ENCODE assay signal across 9 mouse cellular contexts in the genomic region with DNA sequence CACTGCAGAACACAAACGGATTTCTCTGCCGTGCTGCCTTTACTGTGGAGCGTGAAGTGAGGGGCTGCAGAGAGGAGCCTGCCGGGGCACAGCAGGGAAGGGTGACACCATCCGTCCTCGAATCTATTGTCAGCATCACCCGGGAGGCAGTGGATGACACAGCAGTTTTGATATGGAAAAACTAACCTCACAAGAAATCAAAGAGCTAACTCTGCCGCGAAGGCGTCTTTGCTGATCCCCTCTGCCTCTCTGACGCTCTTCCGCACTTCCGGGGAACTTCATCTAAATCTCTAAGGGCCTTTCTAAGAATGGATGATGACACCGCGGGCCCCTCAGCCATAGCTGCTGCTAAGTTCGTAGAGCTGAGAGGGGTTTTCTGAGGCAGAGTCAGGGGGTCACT. TPM values are rescaled to one million over a fixed set of nuclear protein-coding genes. Genes with fewer than 3 reads are reported as not detected.
DNase-seq lines count a peak whose midpoint lies in the region; ATAC-seq lines count a peak whose summit lies in the region.
"Had no signal": no experiment of that assay in that cellular context is flagged by ENCODE, and none has a peak within 500 bp of the region (broad histone marks: within the 10 kb centered on the region; RNA-seq: fewer than 3 reads in every experiment).

No protein-coding gene starts in this region.

- peak; percentile 19 for ATAC-seq in activated CD4-positive, CD25-positive, alpha-beta regulatory T cell, adult 4 months
- ATAC-seq in intestine, embryonic 15.5 days, result no peak
- ATAC-seq in neural tube, embryonic 13.5 days (ENCODE audit: low read depth), result no peak

- DNase-seq in heart, embryonic 10.5 days (ENCODE audit: low spot score), result peak; percentile 68
- DNase-seq in heart, adult 9 months (ENCODE audit: low spot score in 2 of 2), result no peak
- DNase-seq in layer of hippocampus, adult 9-11 months, result no peak
- DNase-seq in urinary bladder, postnatal 4 days (ENCODE audit: low spot score in 2 of 2), result no peak
- DNase-seq in urinary bladder, adult 18-20 months (ENCODE audit: low spot score in 2 of 2), result no peak

- H3K27ac ChIP-seq in heart, embryonic 10.5 days, result peak overlapping the region; percentile 77
- H3K27ac ChIP-seq in intestine, embryonic 15.5 days, result no peak overlapping the region
- no peak overlapping the region for H3K27ac ChIP-seq in neural tube, embryonic 13.5 days (replicated peaks)

- peak overlapping the region; percentile 40 for H3K4me3 ChIP-seq in heart, embryonic 10.5 days
- H3K4me3 ChIP-seq in intestine, embryonic 15.5 days (replicated peaks), result no peak overlapping the region
- H3K4me3 ChIP-seq in neural tube, embryonic 13.5 days, result peak overlapping the region; percentile 14; the same call in 1 of the 2 replicates

- no peaks in the 10 kb centered on the region for H3K36me3 ChIP-seq in heart, embryonic 10.5 days
- no peaks in the 10 kb centered on the region for H3K36me3 ChIP-seq in intestine, embryonic 15.5 days
- no peaks in the 10 kb centered on the region for H3K36me3 ChIP-seq in neural tube, embryonic 13.5 days
- H3K36me3 ChIP-seq: G1E had no signal

- H3K4me2 ChIP-seq in intestine, embryonic 15.5 days (replicated peaks), result peak overlapping the region; percentile 20; the same call in 1 of the 2 replicates
- H3K4me2 ChIP-seq in neural tube, embryonic 13.5 days, result peak overlapping the region; percentile 52

- no peak overlapping the region for H3K9ac ChIP-seq in intestine, embryonic 15.5 days
- H3K9ac ChIP-seq in neural tube, embryonic 13.5 days, result peak overlapping the region; percentile 49

- whole genome bisulfite sequencing in heart, embryonic 10.5 days, result 2% methylated on average over 16 of the region's 16 CpGs
- 17% methylated on average over 16 of the region's 16 CpGs for WGBS in intestine, embryonic 15.5 days
- WGBS in neural tube, embryonic 13.5 days, result 2% methylated on average over 16 of the region's 16 CpGs

- no peaks in the 10 kb centered on the region for H3K27me3 ChIP-seq in heart, embryonic 10.5 days (ENCODE audit: insufficient read depth, poor library complexity, severe bottlenecking)
- H3K27me3 ChIP-seq in intestine, embryonic 15.5 days (replicated peaks), result no peaks in the 10 kb centered on the region
- peaks cover 6% of the 10 kb centered on the region; the same call in 1 of the 2 replicates for H3K27me3 ChIP-seq in neural tube, embryonic 13.5 days

- no peaks in the 10 kb centered on the region for H3K9me3 ChIP-seq in heart, embryonic 10.5 days
- no peaks in the 10 kb centered on the region for H3K9me3 ChIP-seq in intestine, embryonic 15.5 days
- no peaks in the 10 kb centered on the region for H3K9me3 ChIP-seq in neural tube, embryonic 13.5 days
- H3K9me3 ChIP-seq: G1E had no signal

- peaks cover 38% of the 10 kb centered on the region for H3K4me1 ChIP-seq in heart, embryonic 10.5 days
- H3K4me1 ChIP-seq in intestine, embryonic 15.5 days (replicated peaks), result 0 out of 2 replicates have a peak, but pooled peaks cover 4% of the 10 kb centered on the region
- H3K4me1 ChIP-seq in neural tube, embryonic 13.5 days (replicated peaks), result peaks cover 35% of the 10 kb centered on the region

RNA-seq across cellular contexts. Expression of a gene that starts 2.1 kb away (rescaled TPM):
- polyA plus RNA-seq in heart, embryonic 10.5 days (2016; fragmentation: Nextera tagmentation; extraction: Ambion mirVana), result 55.0 and 59.9 TPM in 2 replicates
- 100 to 1,000 TPM in 1 of 2 experiments, 10 to 100 TPM in 1; 86.3 to 124 TPM for polyA plus RNA-seq in activated CD4-positive, CD25-positive, alpha-beta regulatory T cell, adult 4 months (2017; shearing (Covaris generic))
- polyA plus RNA-seq in intestine, embryonic 15.5 days (2015; fragmentation: Nextera tagmentation; extraction: Ambion mirVana), result 79.9 and 82.9 TPM in 2 replicates
- 103 and 109 TPM in 2 replicates for polyA plus RNA-seq in neural tube, embryonic 13.5 days (2015; fragmentation: Nextera tagmentation; extraction: Ambion mirVana)
